Mouse (Mus musculus): ENCODE measurements at regions not wholly inside any gene's neighbourhood (a gene's known extent, or its start where the extent isn't known, plus 50 kb on each side); places are given as distances from the start of the nearest gene placed in this dataset.
"Not testable (repeated sequence)": the region's sequence is repeated elsewhere in the genome, so short reads cannot be mapped to it uniquely, and the experiment has no call there.

DNA sequence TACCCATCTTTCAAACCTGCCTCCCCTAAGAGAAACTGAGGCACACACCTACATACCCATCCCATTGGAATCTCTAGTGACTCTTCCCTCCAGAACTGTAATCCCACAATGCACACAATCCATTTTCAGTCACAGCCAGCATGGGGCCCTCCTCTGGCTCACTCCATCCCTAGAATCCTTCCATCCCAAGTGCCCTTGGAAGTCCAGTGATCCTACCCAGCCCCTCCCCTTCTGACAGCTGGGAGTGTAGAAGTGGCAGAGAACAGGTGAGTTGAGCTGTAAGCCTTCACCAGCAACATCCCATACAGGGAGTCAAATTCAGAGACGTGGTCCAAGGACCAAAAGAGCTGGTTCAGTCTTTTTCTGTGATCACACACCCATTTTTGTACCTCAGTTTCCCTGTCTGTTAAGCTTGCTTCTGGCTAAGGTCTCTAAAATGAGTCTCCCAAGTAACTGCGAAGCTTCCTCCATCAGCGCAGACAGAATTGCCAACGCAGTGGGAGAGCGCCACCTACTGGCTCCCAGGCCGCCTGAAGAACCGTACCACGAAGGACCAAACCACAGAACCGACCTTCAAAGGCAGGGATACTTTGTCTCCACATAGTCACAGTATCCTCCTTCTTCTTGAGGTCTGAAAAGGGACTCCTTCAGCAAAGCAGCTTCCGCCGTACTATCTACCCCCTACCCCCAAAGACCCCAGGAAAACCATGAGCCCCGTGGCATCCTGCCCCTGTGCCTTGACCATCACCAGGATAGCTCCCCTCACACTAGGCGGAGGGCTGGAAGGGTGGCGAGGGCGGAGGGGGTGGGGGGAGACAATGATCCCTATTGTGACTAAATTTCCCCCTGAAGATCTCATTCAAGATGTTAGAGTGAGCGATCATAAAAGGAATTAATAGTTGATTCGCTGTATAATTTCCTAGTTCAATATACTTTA lies 67.0 kb upstream of the Top1 start:
- H3K27ac ChIP-seq (ENCODE audit: insufficient read depth, low read depth, low read length): no peak overlapping the region
- no peaks in the 10 kb centered on the region for H3K4me1 ChIP-seq (ENCODE audit: control insufficient read depth, insufficient read depth, low read length)
- no peak for TF ChIP-seq POLR2A (IDR thresholded peaks at IDR 0.05; ENCODE audit: borderline replicate concordance, low read depth, low read length)
- TF ChIP-seq CTCF (IDR thresholded peaks at IDR 0.05; ENCODE audit: low read depth, low read length): peak; percentile 92
- no peak overlapping the region for H3K4me3 ChIP-seq (ENCODE audit: insufficient read depth, low read length)

DNA sequence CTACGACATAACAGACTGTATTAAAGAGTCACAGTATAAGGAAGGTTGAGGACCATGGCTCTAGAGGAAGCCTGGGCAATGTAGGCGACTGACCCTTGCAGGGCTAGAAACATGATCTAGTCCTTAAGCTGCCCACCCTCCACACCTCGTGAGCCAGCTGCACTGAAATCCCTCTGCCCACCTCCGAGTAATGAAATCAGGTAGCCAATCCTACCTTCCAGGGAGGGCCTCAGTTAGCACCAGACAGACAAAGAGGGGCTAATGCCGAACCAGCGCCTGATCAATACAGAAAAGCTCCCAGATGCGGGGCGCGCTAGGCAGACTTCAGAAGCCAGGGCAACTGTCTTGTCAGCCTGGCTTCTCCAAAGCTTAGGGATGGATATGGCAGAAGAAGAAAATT lies 65.4 kb upstream of the Top1 start:
- Histone ChIP-seq H3K4me1 (ENCODE audit: control insufficient read depth, insufficient read depth, low read length) (no peaks in the 10 kb centered on the region), H3K4me3 (ENCODE audit: insufficient read depth, low read length) (no peak overlapping the region), H3K27ac (ENCODE audit: insufficient read depth, low read depth, low read length) (no peak overlapping the region)
- TF ChIP-seq POLR2A (IDR thresholded peaks at IDR 0.05; ENCODE audit: borderline replicate concordance, low read depth, low read length): no peak
- TF ChIP-seq CTCF (IDR thresholded peaks at IDR 0.05; ENCODE audit: low read depth, low read length): no peak

DNA sequence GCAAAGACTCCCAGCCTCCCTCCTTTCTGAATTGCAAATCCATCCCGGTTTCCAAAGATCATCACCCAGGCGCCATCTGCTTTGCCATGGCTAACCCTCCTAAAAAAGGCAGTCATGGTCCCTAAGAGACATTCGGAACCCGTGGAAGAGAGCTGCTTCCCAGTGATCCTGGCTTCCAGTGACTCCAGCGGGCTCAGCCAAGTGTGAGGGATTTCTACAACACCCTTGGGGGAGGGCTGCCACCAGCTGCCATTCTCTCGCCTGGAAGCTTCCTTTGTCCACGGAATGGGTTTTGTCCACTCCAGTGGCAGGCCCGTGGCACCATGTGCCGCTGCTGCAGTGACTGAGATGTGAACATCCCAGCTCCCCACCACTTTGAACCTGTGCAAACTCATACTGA lies 64.7 kb upstream of the Top1 start:
- Histone ChIP-seq H3K4me3 (ENCODE audit: insufficient read depth, low read length) (no peak overlapping the region), H3K4me1 (ENCODE audit: control insufficient read depth, insufficient read depth, low read length) (no peaks in the 10 kb centered on the region), H3K27ac (ENCODE audit: insufficient read depth, low read depth, low read length) (no peak overlapping the region)
- TF ChIP-seq POLR2A (IDR thresholded peaks at IDR 0.05; ENCODE audit: borderline replicate concordance, low read depth, low read length): no peak
- TF ChIP-seq CTCF (IDR thresholded peaks at IDR 0.05; ENCODE audit: low read depth, low read length): no peak

DNA sequence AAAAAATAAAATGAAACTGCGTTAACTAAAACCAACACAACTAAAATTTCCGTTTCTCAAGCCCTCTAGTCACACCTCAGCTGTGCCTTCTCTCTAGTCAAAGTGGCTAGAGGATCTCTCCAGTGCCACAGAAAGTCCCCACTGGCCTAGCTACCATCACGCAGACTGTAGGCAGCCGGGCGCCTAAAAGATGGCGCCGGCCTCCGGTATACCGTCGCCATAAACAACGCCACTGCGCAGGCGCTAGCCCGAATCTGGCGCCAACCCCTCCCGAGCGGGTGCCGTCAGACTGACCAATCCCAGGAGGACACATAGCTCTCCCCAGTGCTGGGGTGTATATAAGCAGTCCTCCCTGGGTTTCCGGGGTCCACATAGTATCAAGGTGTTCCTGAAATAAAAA lies 62.7 kb upstream of the Top1 start:
- H3K4me1 ChIP-seq (ENCODE audit: control insufficient read depth, insufficient read depth, low read length); H3K4me3 ChIP-seq (ENCODE audit: insufficient read depth, low read length); H3K27ac ChIP-seq (ENCODE audit: insufficient read depth, low read depth, low read length): not testable (repeated sequence)

DNA sequence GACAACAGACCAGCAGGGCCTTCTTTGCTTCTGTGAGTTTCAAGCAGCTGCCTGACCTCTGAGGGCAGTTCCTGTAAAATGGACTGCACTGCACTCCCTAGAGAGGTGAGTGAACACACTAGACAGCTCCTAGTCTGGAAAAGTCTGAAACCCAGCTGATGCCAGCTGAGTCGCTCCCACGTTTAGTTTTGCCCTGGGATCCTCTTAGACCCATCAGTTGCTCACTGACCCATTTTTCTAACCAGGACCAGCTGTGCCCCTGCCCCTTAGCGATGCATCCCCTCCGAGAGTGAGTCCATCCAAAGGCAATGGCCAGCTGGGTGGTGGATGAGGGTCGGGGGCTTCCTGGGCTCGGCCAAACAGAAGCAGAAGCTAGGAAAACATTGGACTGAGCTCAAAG lies 62.2 kb upstream of the Top1 start:
- TF ChIP-seq POLR2A (IDR thresholded peaks at IDR 0.05; ENCODE audit: borderline replicate concordance, low read depth, low read length) (no peak), CTCF (IDR thresholded peaks at IDR 0.05; ENCODE audit: low read depth, low read length) (no peak)
- H3K4me3 ChIP-seq (ENCODE audit: insufficient read depth, low read length): no peak overlapping the region
- H3K27ac ChIP-seq (ENCODE audit: insufficient read depth, low read depth, low read length): no peak overlapping the region
- H3K4me1 ChIP-seq (ENCODE audit: control insufficient read depth, insufficient read depth, low read length): no peaks in the 10 kb centered on the region

DNA sequence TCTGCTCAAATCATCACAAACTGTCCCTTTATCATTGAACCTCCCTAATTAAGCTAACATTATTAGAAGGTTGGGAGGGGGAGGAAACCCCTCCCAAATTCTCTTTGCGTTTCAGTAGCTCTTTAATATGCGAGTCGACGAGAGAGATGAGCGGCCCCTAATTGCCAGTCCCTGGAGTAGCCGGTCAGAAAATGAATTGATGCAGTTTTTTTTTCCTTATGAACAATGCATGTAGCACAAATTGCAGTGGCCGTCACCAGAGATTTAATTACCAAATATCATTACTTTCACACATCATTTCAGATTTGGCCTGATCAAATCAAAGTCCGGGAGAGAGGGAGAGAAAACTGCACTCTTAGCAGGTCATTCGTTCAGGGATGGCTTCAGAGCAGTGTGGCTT lies 61.1 kb upstream of the Top1 start:
- Histone ChIP-seq H3K4me1 (ENCODE audit: control insufficient read depth, insufficient read depth, low read length) (no peaks in the 10 kb centered on the region), H3K27ac (ENCODE audit: insufficient read depth, low read depth, low read length) (no peak overlapping the region), H3K4me3 (ENCODE audit: insufficient read depth, low read length) (no peak overlapping the region)
- TF ChIP-seq POLR2A (IDR thresholded peaks at IDR 0.05; ENCODE audit: borderline replicate concordance, low read depth, low read length) (no peak), CTCF (IDR thresholded peaks at IDR 0.05; ENCODE audit: low read depth, low read length) (no peak)

DNA sequence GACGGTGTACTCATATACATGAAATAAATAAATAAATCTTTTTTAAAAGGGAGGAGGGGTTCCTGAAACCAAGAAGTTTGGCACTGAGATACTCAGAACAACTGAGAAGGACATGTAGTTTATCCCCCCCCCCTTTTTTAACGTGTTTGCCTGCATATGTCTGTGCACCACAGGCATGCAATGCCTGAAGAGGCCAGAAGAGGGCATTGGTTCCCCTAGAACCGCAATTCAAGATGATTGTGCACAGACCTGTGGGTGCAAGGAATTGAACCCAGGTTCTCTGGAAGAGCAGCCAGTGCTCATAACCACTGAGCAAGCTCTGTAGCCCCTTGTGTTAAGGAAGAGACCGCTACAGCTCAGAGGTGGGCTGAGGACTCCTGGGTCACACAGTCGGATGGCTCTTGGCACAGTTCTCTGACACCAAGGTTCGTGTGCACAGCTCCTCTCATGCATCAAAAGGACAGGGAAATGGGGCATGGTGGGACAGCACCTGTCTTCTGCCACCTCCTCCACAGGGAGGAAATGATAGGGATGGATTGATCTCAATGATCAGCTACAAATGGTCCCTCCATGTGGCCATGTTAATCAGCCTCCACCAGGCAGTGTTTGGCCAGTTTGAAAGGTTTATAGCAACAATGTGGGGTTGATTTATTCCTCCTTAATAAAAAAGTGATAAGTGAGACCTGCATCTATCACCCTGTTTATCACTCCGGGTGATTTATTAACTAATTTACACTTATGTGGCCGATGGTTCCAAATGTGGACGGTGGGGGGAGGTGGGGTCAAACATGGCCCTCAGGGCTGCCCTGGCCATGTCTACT lies 58.5 kb upstream of the Top1 start:
- Histone ChIP-seq H3K4me1 (ENCODE audit: control insufficient read depth, insufficient read depth, low read length) (no peaks in the 10 kb centered on the region), H3K27ac (ENCODE audit: insufficient read depth, low read depth, low read length) (no peak overlapping the region), H3K4me3 (ENCODE audit: insufficient read depth, low read length) (no peak overlapping the region)
- no peak for TF ChIP-seq POLR2A (IDR thresholded peaks at IDR 0.05; ENCODE audit: borderline replicate concordance, low read depth, low read length)
- TF ChIP-seq CTCF (IDR thresholded peaks at IDR 0.05; ENCODE audit: low read depth, low read length): no peak

DNA sequence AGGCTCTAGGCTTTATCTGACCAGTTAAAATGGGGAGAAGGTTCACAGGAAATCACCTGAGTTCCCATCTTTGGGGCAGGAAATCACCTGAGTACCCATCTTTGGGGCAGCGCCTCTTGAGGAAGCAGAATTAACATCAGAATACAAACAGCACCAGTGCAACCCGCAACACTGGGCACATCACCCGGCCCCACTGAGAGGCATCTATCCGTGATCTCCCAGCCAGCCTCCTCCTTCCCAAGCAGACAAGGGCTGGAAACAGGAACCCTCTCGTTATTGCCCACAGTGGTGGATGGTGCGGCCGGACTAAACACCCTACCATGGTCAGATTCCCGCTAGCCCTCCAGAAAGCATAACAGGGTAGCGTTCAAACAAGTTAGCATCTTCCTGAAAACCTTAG lies 57.3 kb upstream of the Top1 start:
- H3K4me1 ChIP-seq (ENCODE audit: control insufficient read depth, insufficient read depth, low read length): no peaks in the 10 kb centered on the region
- no peak overlapping the region for H3K27ac ChIP-seq (ENCODE audit: insufficient read depth, low read depth, low read length)
- TF ChIP-seq CTCF (IDR thresholded peaks at IDR 0.05; ENCODE audit: low read depth, low read length) (no peak), POLR2A (IDR thresholded peaks at IDR 0.05; ENCODE audit: borderline replicate concordance, low read depth, low read length) (no peak)

DNA sequence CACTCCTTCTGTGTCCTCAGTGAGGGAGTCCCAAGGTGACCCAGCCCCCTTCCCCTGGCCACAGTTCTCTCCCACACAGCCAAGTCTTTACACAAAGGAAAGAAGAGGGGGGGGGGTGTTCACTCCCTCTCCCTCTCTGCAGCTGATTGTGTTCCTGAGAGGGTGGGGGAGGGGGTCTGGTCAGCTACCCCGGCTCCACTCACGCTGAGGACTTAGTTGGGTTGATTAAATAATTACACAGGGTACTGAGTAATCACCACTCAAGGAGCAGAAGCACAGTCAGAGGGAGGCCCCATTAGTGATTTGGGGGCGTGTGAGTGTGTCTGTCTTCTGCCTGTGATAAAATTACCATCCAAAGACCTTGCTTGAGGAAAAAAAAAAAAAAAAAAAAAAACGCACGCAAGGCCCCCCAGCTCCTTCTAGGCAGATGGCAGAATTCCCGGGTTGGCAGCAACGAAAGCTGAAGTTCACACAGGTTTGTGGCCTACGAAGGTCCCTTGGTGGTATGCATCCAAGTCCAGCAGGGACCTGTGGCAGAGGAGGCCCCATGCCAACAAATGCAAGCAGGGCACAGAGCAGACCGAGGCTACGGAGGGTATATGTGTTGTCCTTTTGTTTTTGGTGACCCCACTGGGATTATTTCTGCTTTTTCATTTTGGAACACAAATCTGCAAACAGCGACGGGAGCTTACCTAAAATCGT lies 55.3 kb upstream of the Top1 start:
- Histone ChIP-seq H3K4me1 (ENCODE audit: control insufficient read depth, insufficient read depth, low read length) (no peaks in the 10 kb centered on the region), H3K27ac (ENCODE audit: insufficient read depth, low read depth, low read length) (no peak overlapping the region), H3K4me3 (ENCODE audit: insufficient read depth, low read length) (no peak overlapping the region)
- TF ChIP-seq POLR2A (IDR thresholded peaks at IDR 0.05; ENCODE audit: borderline replicate concordance, low read depth, low read length) (no peak), CTCF (IDR thresholded peaks at IDR 0.05; ENCODE audit: low read depth, low read length) (no peak)

More for the DNA sequence above, 57.3 kb upstream of the Top1 start:
- no peak overlapping the region for H3K4me3 ChIP-seq (ENCODE audit: insufficient read depth, low read length)

All from bone marrow macrophage, adult 2 months (primary cell).